Mouse (Mus musculus) frontal cortex, adult (tissue): ENCODE measurements around the gene Lalba.
"Not testable (repeated sequence)": the region's sequence is repeated elsewhere in the genome, so short reads cannot be mapped to it uniquely, and the experiment has no call there.

Experiments used
- ATAC-seq: cut with Nextera tagmentation; 2 replicates; pipeline ENCODE4 v1.9.2; 2017; ENCODE audit warnings: mild to moderate bottlenecking, moderate library complexity, mixed read lengths; ENCODE audit not compliant: low TSS enrichment

Lalba gene

GRCm38 (mm10) chr15:98492102-98492501 is 9.6 kb upstream of the Lalba start, which contains the start of gene Olfr279:
Olfr279 (plus strand) TSS chr15:98492402.
- no peak for ATAC-seq

GRCm38 (mm10) chr15:98491332-98491731 is 8.8 kb upstream of the Lalba start:
- ATAC-seq = no peak

DNA sequence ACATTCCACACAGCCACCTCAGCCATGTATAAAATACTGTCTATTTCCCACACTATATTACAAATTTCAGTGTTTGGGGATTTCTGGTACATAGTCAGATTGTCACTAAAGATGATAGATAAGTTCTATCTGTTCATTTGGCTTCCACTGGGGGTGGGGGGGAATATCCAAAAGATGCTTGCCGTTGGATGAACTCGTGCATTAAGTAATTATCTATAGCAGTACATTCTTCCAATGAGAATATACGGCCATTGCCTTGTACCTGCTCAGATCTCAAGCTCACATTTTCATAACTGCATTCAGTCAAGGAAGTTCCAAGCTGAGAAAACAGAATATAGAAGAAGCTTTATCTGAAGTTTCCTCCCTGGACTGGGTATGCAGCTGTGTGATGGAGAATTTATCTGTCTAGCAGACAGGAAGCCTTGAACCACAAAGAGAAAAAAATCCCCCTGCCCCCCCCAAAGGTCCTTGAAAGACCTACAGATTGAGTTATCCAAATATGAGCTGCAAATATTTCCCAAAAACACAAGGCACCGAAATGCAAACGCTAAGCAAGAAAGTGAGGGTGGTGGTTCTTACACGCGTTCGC is 4.0 kb upstream of the Lalba start:
- no peak for ATAC-seq

DNA sequence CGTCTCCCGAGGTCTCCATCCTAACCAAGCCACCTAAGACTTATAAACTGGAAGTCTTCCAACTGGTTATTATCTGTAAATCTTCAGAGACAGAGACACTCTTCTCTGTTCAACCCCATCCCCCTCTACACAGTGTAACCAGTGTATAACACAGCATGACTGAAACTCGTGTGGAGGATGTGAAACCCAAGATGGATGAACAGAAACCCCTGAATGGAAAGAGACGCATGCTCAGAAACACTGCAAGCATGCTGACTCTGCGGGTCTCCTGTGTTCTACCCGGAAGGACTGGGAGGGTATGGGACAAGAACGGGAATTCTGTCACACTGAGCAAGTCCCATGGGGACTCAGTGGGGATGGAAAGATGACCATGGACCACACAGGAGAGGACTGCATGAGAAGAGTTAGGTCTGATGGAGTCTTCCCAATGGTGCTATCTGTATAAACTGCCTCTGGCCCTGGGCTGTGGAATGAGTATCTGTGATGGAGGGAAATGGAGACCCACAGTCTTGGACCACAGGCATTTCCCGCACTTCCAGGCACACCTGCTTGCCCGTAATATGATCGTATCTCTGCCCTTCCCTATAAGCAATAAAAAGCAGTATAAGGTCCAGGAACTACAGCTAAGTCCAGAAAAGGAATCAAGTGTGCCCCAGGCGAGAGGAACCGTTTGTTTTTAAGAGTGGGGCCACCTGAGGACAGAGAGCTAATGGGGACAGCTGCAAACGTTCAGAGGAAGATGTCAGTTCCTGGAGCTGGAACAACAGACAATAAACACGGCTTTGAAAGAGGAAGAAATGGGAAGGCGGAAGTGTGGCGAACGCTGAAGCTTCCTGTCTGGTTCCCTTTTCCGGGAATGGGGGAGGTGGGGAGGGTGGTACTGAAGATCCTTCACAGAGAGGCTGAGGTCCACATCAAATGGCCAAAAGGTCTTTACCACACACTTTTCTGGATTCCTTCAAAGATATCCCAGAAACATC is 1.7 kb upstream of the Lalba start:
- ATAC-seq = no peak

- ATAC-seq = no peak
These were observed 2.9 kb downstream of the Lalba start for GRCm38 (mm10) chr15:98479568-98480102.

DNA sequence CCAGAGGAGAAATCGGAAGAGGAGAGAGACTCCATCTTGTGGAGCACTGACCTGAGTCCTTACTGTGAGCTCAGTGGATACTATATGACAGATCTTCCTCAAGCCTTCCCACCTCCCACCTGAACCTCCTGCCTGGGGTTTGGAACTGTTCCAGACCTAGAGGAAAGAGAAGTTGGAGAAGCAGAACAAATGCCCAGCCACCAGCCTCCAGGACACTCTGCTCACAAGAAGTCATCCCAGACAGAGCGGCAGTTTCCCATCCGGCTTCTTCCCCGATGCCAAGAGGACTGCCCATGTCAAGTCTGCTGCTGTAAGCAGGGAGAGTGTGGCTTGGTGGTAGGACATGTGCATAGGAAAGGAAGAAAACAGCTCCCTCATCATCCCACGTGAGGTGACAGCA is 6.2 kb downstream of the Lalba start:
- no peak for ATAC-seq

- no peak for ATAC-seq
These were observed 7.1 kb downstream of the Lalba start for GRCm38 (mm10) chr15:98475382-98475781.

GRCm38 (mm10) chr15:98474958-98475357 is 7.6 kb downstream of the Lalba start:
- no peak for ATAC-seq

GRCm38 (mm10) chr15:98471539-98471938 is 11.0 kb downstream of the Lalba start:
- ATAC-seq = no peak

DNA sequence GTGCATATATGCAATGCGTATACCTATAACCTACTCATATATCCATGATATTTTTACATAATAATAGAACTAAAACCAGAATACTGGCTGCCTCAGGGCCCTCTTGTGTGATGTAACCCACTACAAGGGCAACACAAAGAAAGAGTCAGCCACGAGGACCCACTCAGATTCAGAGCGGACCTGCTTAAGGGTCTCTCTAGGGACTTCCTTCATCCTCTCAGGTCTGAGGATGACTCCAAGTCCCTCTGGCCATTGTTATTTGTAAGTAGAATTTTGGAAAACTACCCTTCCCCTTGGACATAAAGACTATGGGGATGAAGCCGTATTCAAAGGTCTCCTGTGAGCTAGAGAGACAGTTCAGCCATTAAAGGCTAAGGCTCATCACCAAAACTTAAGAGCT is 12.9 kb downstream of the Lalba start, which contains the start of gene OR5BS1P:
TSS of gene OR5BS1P (plus strand) at position 301 of the 400 bp plus-strand sequence.
- no peak for ATAC-seq

- ATAC-seq = no peak
These were observed 30.2 kb downstream of the Lalba start, which contains the start of gene Olfr281 for GRCm38 (mm10) chr15:98452288-98452687. Olfr281 (plus strand) TSS chr15:98452588.

GRCm38 (mm10) chr15:98448521-98448920 is 34.0 kb downstream of the Lalba start:
- ATAC-seq = no peak

DNA sequence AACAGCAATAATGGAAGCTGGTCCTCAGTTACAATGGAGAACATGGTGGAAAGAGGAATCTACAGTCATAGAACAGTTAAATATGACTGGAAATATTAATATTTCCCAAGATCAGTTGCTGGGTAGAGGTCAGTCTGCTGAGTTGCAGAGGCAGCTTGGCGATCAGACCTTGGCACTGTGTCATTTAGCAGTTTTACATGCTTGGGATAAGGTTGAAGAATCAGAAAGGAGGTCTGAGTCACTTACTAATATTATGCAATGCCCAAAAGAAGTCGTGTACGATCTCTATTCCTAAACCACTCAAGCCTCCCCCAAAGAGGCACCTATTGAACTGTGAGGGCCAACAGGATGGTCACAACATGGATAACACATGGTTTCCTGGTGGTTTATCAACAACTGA is 38.0 kb downstream of the Lalba start:
- ATAC-seq = no peak

GRCm38 (mm10) chr15:98430925-98431324 is 51.6 kb downstream of the Lalba start, which contains the start of gene Olfr282:
Olfr282 (plus strand) TSS chr15:98431225.
- ATAC-seq = not testable (repeated sequence)
